Mouse (Mus musculus) thymus, adult 2 months (tissue): ENCODE data around the gene Ppp2r2c. TPM values are rescaled to one million over a fixed set of nuclear protein-coding genes. Genes with fewer than 3 reads are reported as not detected.

Source experiments
- DNase-seq: peaks from one replicate; pipeline ENCODE4 v3.0.0; 2021
- H3K27ac ChIP-seq: fragments of 200-500 bp; 2 replicates; pipeline ENCODE4 v1.5.1; 2012; ENCODE audit warnings: low read length, control low read depth; ENCODE audit not compliant: control insufficient read depth, insufficient read depth
- H3K27me3 ChIP-seq: fragments of 200-500 bp; 2 replicates; pipeline ENCODE4 v1.6.1; 2012; ENCODE audit warnings: mild to moderate bottlenecking, low read length, moderate library complexity, mixed read lengths; ENCODE audit not compliant: control insufficient read depth, insufficient read depth
- H3K36me3 ChIP-seq: fragments of 200-500 bp; 2 replicates; pipeline ENCODE4 v1.6.1; 2012; ENCODE audit warnings: mild to moderate bottlenecking, low read length, moderate library complexity; ENCODE audit not compliant: control insufficient read depth, insufficient read depth
- H3K4me1 ChIP-seq: fragments of 200-500 bp; replicated peaks from 2 replicates; pipeline ENCODE4 v1.6.1; 2012; ENCODE audit warnings: low read length; ENCODE audit not compliant: control insufficient read depth, insufficient read depth
- H3K4me3 ChIP-seq: fragments of 200-500 bp; 2 replicates; pipeline ENCODE4 v1.5.1; 2012; ENCODE audit warnings: mild to moderate bottlenecking, low read length, control low read depth, moderate library complexity; ENCODE audit not compliant: control insufficient read depth, insufficient read depth
- CTCF ChIP-seq: fragments of 200-500 bp; IDR thresholded peaks from 2 replicates; pipeline ENCODE4 v1.5.1; 2012; ENCODE audit warnings: mild to moderate bottlenecking, control low read depth, low read length, moderate library complexity, borderline replicate concordance; ENCODE audit not compliant: control insufficient read depth, poor library complexity, insufficient read depth; ENCODE audit errors: extremely low read depth
- POLR2A ChIP-seq: fragments of 200-500 bp; IDR thresholded peaks from 2 replicates; pipeline ENCODE4 v1.6.1; 2012; ENCODE audit warnings: mild to moderate bottlenecking, low read length, control low read depth, moderate library complexity; ENCODE audit not compliant: control insufficient read depth, poor library complexity, insufficient read depth; ENCODE audit errors: extremely low read depth
- WGBS: fragments of 180-500 bp; shearing (Covaris S2); methylation state at CpG from one replicate; pipeline ENCODE4 v1.1.7; 2018; 5-methylcytosine and 5-hydroxymethylcytosine counted together
- polyA plus RNA-seq: library from polyadenylated mRNA; depleted of rRNA; stranded (reverse); fragments of >200 nt; gene quantifications from 2 replicates; pipeline ENCODE4 v1.2.3, GENCODE M21; 2012

Gene Ppp2r2c
- polyA plus RNA-seq, 1 experiment: 0.16 TPM

GRCm38 (mm10) chr5:36869186-36869577 is 869 bp downstream of the Ppp2r2c start:
- no peaks in the 10 kb centered on the region for H3K4me1 ChIP-seq
- DNase-seq: no peak
- H3K36me3 ChIP-seq: no peaks in the 10 kb centered on the region
- no peak for TF ChIP-seq CTCF
- TF ChIP-seq POLR2A: no peak
- H3K27ac ChIP-seq: no peak overlapping the region
- 7% methylated on average over 7 of the region's 7 CpGs for WGBS
- H3K4me3 ChIP-seq: no peak overlapping the region
- H3K27me3 ChIP-seq: peaks cover 16% of the 10 kb centered on the region

- WGBS: 4% methylated on average over 56 of the region's 56 CpGs
- no peak overlapping the region for H3K4me3 ChIP-seq
- DNase-seq: peak; percentile 1
- H3K36me3 ChIP-seq: no peaks in the 10 kb centered on the region
- H3K4me1 ChIP-seq: no peaks in the 10 kb centered on the region
- TF ChIP-seq CTCF: no peak
- TF ChIP-seq POLR2A: no peak
- H3K27me3 ChIP-seq: peaks cover 16% of the 10 kb centered on the region
- H3K27ac ChIP-seq: no peak overlapping the region
Measured at GRCm38 (mm10) chr5:36869578-36870236, 1.4 kb downstream of the Ppp2r2c start.

GRCm38 (mm10) chr5:36870916-36871315 is 2.6 kb downstream of the Ppp2r2c start:
- WGBS: 86% methylated on average over 6 of the region's 6 CpGs
- Histone ChIP-seq H3K27me3 (peaks cover 16% of the 10 kb centered on the region), H3K36me3 (no peaks in the 10 kb centered on the region), H3K4me1 (no peaks in the 10 kb centered on the region), H3K27ac (no peak overlapping the region), H3K4me3 (no peak overlapping the region)
- TF ChIP-seq POLR2A (no peak), CTCF (no peak)
- DNase-seq: no peak

- WGBS: 76% methylated on average over 4 of the region's 4 CpGs
- Histone ChIP-seq H3K36me3 (no peaks in the 10 kb centered on the region), H3K4me1 (no peaks in the 10 kb centered on the region), H3K27me3 (no peaks in the 10 kb centered on the region), H3K4me3 (no peak overlapping the region), H3K27ac (no peak overlapping the region)
- no peak for TF ChIP-seq POLR2A
- no peak for TF ChIP-seq CTCF
- DNase-seq: no peak
Measured at GRCm38 (mm10) chr5:36875956-36876355, 7.6 kb downstream of the Ppp2r2c start.

- Histone ChIP-seq H3K4me3 (no peak overlapping the region), H3K27me3 (no peaks in the 10 kb centered on the region), H3K36me3 (no peaks in the 10 kb centered on the region), H3K4me1 (no peaks in the 10 kb centered on the region), H3K27ac (no peak overlapping the region)
- DNase-seq: no peak
- TF ChIP-seq POLR2A: no peak
- TF ChIP-seq CTCF: no peak
- WGBS: 84% methylated on average over 7 of the region's 7 CpGs
Measured at GRCm38 (mm10) chr5:36876777-36877396, 8.6 kb downstream of the Ppp2r2c start.

- H3K27me3 ChIP-seq: no peaks in the 10 kb centered on the region
- TF ChIP-seq POLR2A: no peak
- TF ChIP-seq CTCF: no peak
- 85% methylated on average over 2 of the region's 2 CpGs for WGBS
- no peak for DNase-seq
- H3K27ac ChIP-seq: no peak overlapping the region
- no peaks in the 10 kb centered on the region for H3K4me1 ChIP-seq
- no peaks in the 10 kb centered on the region for H3K36me3 ChIP-seq
- no peak overlapping the region for H3K4me3 ChIP-seq
Measured at GRCm38 (mm10) chr5:36877641-36878040, 9.3 kb downstream of the Ppp2r2c start.

GRCm38 (mm10) chr5:36878801-36879200 is 10.5 kb downstream of the Ppp2r2c start:
- no peaks in the 10 kb centered on the region for H3K27me3 ChIP-seq
- H3K27ac ChIP-seq: no peak overlapping the region
- H3K36me3 ChIP-seq: no peaks in the 10 kb centered on the region
- WGBS: 87% methylated on average over 4 of the region's 4 CpGs
- no peak for TF ChIP-seq POLR2A
- TF ChIP-seq CTCF: no peak
- no peaks in the 10 kb centered on the region for H3K4me1 ChIP-seq
- DNase-seq: no peak
- H3K4me3 ChIP-seq: no peak overlapping the region
